Mouse (Mus musculus) neural tube, embryonic 11.5 days (tissue): ENCODE data around the gene Trub1. TPM values are rescaled to one million over a fixed set of nuclear protein-coding genes. Genes with fewer than 3 reads are reported as not detected.

Experiments
- ATAC-seq: fragments of 200-750 bp; cut with Nextera tagmentation; 2 replicates; pipeline ENCODE4 v1.8.0; 2017; ENCODE audit warnings: moderate number of reproducible peaks, mild to moderate bottlenecking, moderate TSS enrichment, moderate library complexity; ENCODE audit not compliant: insufficient read depth, low FRiP score, low TSS enrichment
- DNase-seq: peaks from one replicate; pipeline ENCODE4 v3.0.0-alpha.2; 2015; ENCODE audit warnings: low spot score
- H3K27ac ChIP-seq: fragments of 300-500 bp; sonication (generic); 2 replicates; pipeline ENCODE4 v1.5.1; 2014; ENCODE audit warnings: low read depth, mild to moderate bottlenecking, low read length
- H3K27me3 ChIP-seq: fragments of 300-500 bp; sonication (generic); 2 replicates; pipeline ENCODE4 v1.6.1; 2014; ENCODE audit warnings: mild to moderate bottlenecking, low read length, mixed read lengths; ENCODE audit not compliant: control insufficient read depth, insufficient read depth
- H3K36me3 ChIP-seq: fragments of 300-500 bp; sonication (generic); 2 replicates; pipeline ENCODE4 v1.6.1; 2014; ENCODE audit warnings: mild to moderate bottlenecking, low read length, moderate library complexity, mixed read lengths; ENCODE audit not compliant: control insufficient read depth, insufficient read depth
- H3K4me1 ChIP-seq: fragments of 300-500 bp; sonication (generic); 2 replicates; pipeline ENCODE4 v1.6.1; 2014; ENCODE audit warnings: low read length, mixed read lengths; ENCODE audit not compliant: control insufficient read depth, insufficient read depth
- H3K4me2 ChIP-seq: fragments of 300-500 bp; sonication (generic); 2 replicates; pipeline ENCODE4 v1.6.1; 2014; ENCODE audit warnings: low read depth, mild to moderate bottlenecking, moderate library complexity
- H3K4me3 ChIP-seq: fragments of 300-500 bp; sonication (generic); 2 replicates; pipeline ENCODE4 v1.5.1; 2014; ENCODE audit warnings: low read depth, low read length
- H3K9ac ChIP-seq: fragments of 300-500 bp; sonication (generic); 2 replicates; pipeline ENCODE4 v1.6.1; 2014; ENCODE audit warnings: mild to moderate bottlenecking, low read length
- H3K9me3 ChIP-seq: fragments of 300-500 bp; sonication (generic); 2 replicates; pipeline ENCODE4 v1.6.1; 2016; ENCODE audit warnings: low read length; ENCODE audit not compliant: control insufficient read depth
- WGBS: fragments of 180-500 bp; shearing (Covaris S2); extraction: QIAGEN DNeasy Blood & Tissue Kit; methylation state at CpG from one replicate; pipeline ENCODE4 v1.1.7; 2014; 5-methylcytosine and 5-hydroxymethylcytosine counted together
- polyA plus RNA-seq: library from polyadenylated mRNA; unstranded; fragments of >200 nt; fragmentation: Nextera tagmentation; extraction: Ambion mirVana; gene quantifications from 2 replicates; pipeline ENCODE4 v1.2.1, GENCODE M21; 2014

Trub1 gene
- polyA plus RNA-seq, 1 experiment from 2014 or later, result 19.0 TPM

- Histone ChIP-seq H3K9ac (no peak overlapping the region), H3K27ac (no peak overlapping the region), H3K4me3 (no peak overlapping the region), H3K36me3 (no peaks in the 10 kb centered on the region), H3K27me3 (no peaks in the 10 kb centered on the region), H3K4me2 (no peak overlapping the region), H3K4me1 (peaks cover 4% of the 10 kb centered on the region), H3K9me3 (no peaks in the 10 kb centered on the region)
- ATAC-seq (no peak), DNase-seq (no peak)
- WGBS, result 78% methylated on average over 10 of the region's 10 CpGs
Measured at GRCm38 (mm10) chr19:57436586-57437021, 16.1 kb upstream of the Trub1 start.

- Histone ChIP-seq H3K4me1 (peaks cover 5% of the 10 kb centered on the region), H3K4me3 (no peak overlapping the region), H3K4me2 (no peak overlapping the region), H3K9ac (no peak overlapping the region), H3K36me3 (no peaks in the 10 kb centered on the region), H3K27ac (no peak overlapping the region), H3K9me3 (no peaks in the 10 kb centered on the region), H3K27me3 (no peaks in the 10 kb centered on the region)
- no peak for ATAC-seq
- no peak for DNase-seq
- WGBS, result 79% methylated on average over 7 of the region's 7 CpGs
Measured at GRCm38 (mm10) chr19:57437042-57437441, 15.7 kb upstream of the Trub1 start.

- Histone ChIP-seq H3K4me2 (no peak overlapping the region), H3K4me1 (peaks cover 5% of the 10 kb centered on the region), H3K9me3 (no peaks in the 10 kb centered on the region), H3K9ac (no peak overlapping the region), H3K36me3 (no peaks in the 10 kb centered on the region), H3K27me3 (no peaks in the 10 kb centered on the region), H3K27ac (no peak overlapping the region), H3K4me3 (no peak overlapping the region)
- ATAC-seq, result no peak
- DNase-seq, result no peak
- 97% methylated on average over 5 of the region's 5 CpGs for WGBS
Measured at GRCm38 (mm10) chr19:57439296-57439695, 13.4 kb upstream of the Trub1 start.

GRCm38 (mm10) chr19:57441501-57441900 lies 11.2 kb upstream of the Trub1 start:
- peaks cover 5% of the 10 kb centered on the region for H3K4me1 ChIP-seq
- H3K27me3 ChIP-seq, result no peaks in the 10 kb centered on the region
- no peak overlapping the region for H3K4me3 ChIP-seq
- no peak overlapping the region for H3K27ac ChIP-seq
- no peaks in the 10 kb centered on the region for H3K36me3 ChIP-seq
- no peaks in the 10 kb centered on the region for H3K9me3 ChIP-seq
- ATAC-seq (no peak), DNase-seq (no peak)
- no peak overlapping the region for H3K9ac ChIP-seq
- H3K4me2 ChIP-seq, result no peak overlapping the region
- 46% methylated on average over 7 of the region's 7 CpGs for WGBS

GRCm38 (mm10) chr19:57442936-57443657 lies 9.6 kb upstream of the Trub1 start:
- no peak for ATAC-seq
- H3K27ac ChIP-seq, result no peak overlapping the region
- 45% methylated on average over 8 of the region's 8 CpGs for WGBS

GRCm38 (mm10) chr19:57445049-57445448 lies 7.7 kb upstream of the Trub1 start:
- Histone ChIP-seq H3K27ac (no peak overlapping the region), H3K4me1 (peaks cover 5% of the 10 kb centered on the region), H3K36me3 (no peaks in the 10 kb centered on the region), H3K4me3 (no peak overlapping the region), H3K9me3 (no peaks in the 10 kb centered on the region), H3K27me3 (no peaks in the 10 kb centered on the region), H3K9ac (no peak overlapping the region), H3K4me2 (no peak overlapping the region)
- ATAC-seq (no peak), DNase-seq (no peak)
- 57% methylated on average over 5 of the region's 5 CpGs for WGBS

More at GRCm38 (mm10) chr19:57442936-57443657, 9.6 kb upstream of the Trub1 start:
- H3K4me2 ChIP-seq, result no peak overlapping the region
- H3K36me3 ChIP-seq, result no peaks in the 10 kb centered on the region
- H3K4me3 ChIP-seq, result no peak overlapping the region
- no peaks in the 10 kb centered on the region for H3K9me3 ChIP-seq
- no peak for DNase-seq
- no peak overlapping the region for H3K9ac ChIP-seq
- H3K4me1 ChIP-seq, result peaks cover 5% of the 10 kb centered on the region
- H3K27me3 ChIP-seq, result no peaks in the 10 kb centered on the region

- Histone ChIP-seq H3K36me3 (no peaks in the 10 kb centered on the region), H3K9ac (no peak overlapping the region), H3K9me3 (no peaks in the 10 kb centered on the region), H3K4me1 (no peaks in the 10 kb centered on the region), H3K4me3 (no peak overlapping the region), H3K4me2 (no peak overlapping the region), H3K27me3 (no peaks in the 10 kb centered on the region), H3K27ac (no peak overlapping the region)
- no peak for ATAC-seq
- DNase-seq, result no peak
- 57% methylated on average over 1 of the region's 1 CpGs for WGBS
Measured at GRCm38 (mm10) chr19:57450849-57451248, 1.9 kb upstream of the Trub1 start.

- H3K9me3 ChIP-seq, result no peaks in the 10 kb centered on the region
- H3K4me3 ChIP-seq, result no peak overlapping the region
- WGBS, result 82% methylated on average over 4 of the region's 4 CpGs
- H3K27ac ChIP-seq, result no peak overlapping the region
- DNase-seq, result no peak
- no peaks in the 10 kb centered on the region for H3K36me3 ChIP-seq
- H3K9ac ChIP-seq, result no peak overlapping the region
- no peaks in the 10 kb centered on the region for H3K4me1 ChIP-seq
- H3K27me3 ChIP-seq, result no peaks in the 10 kb centered on the region
- H3K4me2 ChIP-seq, result no peak overlapping the region
- no peak for ATAC-seq
Measured at GRCm38 (mm10) chr19:57451762-57452161, 950 bp upstream of the Trub1 start.

- no peak for DNase-seq
- H3K9ac ChIP-seq, result peak overlapping the region; percentile 83
- no peaks in the 10 kb centered on the region for H3K9me3 ChIP-seq
- no peaks in the 10 kb centered on the region for H3K36me3 ChIP-seq
- 0 out of 2 replicates have a peak, but pooled peaks have one; percentile 20 for ATAC-seq
- no peak overlapping the region for H3K27ac ChIP-seq
- H3K4me3 ChIP-seq, result peak overlapping the region; percentile 73
- H3K27me3 ChIP-seq, result no peaks in the 10 kb centered on the region
- H3K4me1 ChIP-seq, result no peaks in the 10 kb centered on the region
- WGBS, result 10% methylated on average over 6 of the region's 6 CpGs
- peak overlapping the region; percentile 42 for H3K4me2 ChIP-seq
Measured at GRCm38 (mm10) chr19:57453218-57453600, 497 bp downstream of the Trub1 start.
